In genomic region chr2:62645475-62645874, GRCm38 (mm10) we compare ENCODE assay signal across 8 mouse cellular contexts. TPM values are rescaled to one million over a fixed set of nuclear protein-coding genes. Genes with fewer than 3 reads are reported as not detected.
DNase-seq lines count a peak whose midpoint lies in the region; ATAC-seq and TF ChIP-seq lines count a peak whose summit lies in the region.

No protein-coding gene starts in this region.

- H3K4me1 ChIP-seq in bone marrow, adult 2 months (ENCODE audit: control insufficient read depth, insufficient read depth, low read length): no peaks in the 10 kb centered on the region
- H3K4me1 ChIP-seq in kidney, embryonic 14.5 days (ENCODE audit: control insufficient read depth, insufficient read depth, low read length): peaks cover 3% of the 10 kb centered on the region; the same call in 1 of the 2 replicates

- WGBS in bone marrow, adult 2 months: 7% methylated on average over 12 of the region's 12 CpGs
- WGBS in kidney, embryonic 14.5 days: 33% methylated on average over 12 of the region's 12 CpGs

- DNase-seq in CD4-positive helper T cell, adult 2 months (ENCODE audit: low read depth, low spot score): peak; percentile 55
- DNase-seq in heart, adult 8-10 months (ENCODE audit: low spot score): peak; percentile 11
- DNase-seq in lung, postnatal 36 days: peak; percentile 32
- DNase-seq in spleen, postnatal 4 days (ENCODE audit: low spot score in 2 of 2): peak; percentile 16 to 71
- no peak for DNase-seq in cerebellum, postnatal 10 days
- no peak for DNase-seq in right cerebral cortex, postnatal 10 days (ENCODE audit: low spot score in 2 of 2)

- H3K27me3 ChIP-seq in kidney, embryonic 14.5 days (ENCODE audit: control insufficient read depth, insufficient read depth, low read length): no peaks in the 10 kb centered on the region

- H3K36me3 ChIP-seq in kidney, embryonic 14.5 days (ENCODE audit: control insufficient read depth, insufficient read depth, low read length): no peaks in the 10 kb centered on the region

- peak overlapping the region; percentile 60 for H3K9ac ChIP-seq in kidney, embryonic 14.5 days (ENCODE audit: low read depth, low read length)

- peak overlapping the region; percentile 75 for H3K4me2 ChIP-seq in kidney, embryonic 14.5 days (replicated peaks; ENCODE audit: low read depth, low read length)

- no peak for TF ChIP-seq CTCF in bone marrow, adult 2 months (IDR thresholded peaks at IDR 0.05; ENCODE audit: control insufficient read depth, insufficient read depth, low read length)

- TF ChIP-seq POLR2A in bone marrow, adult 2 months (IDR thresholded peaks at IDR 0.05; ENCODE audit: borderline replicate concordance, control insufficient read depth, low read depth, low read length): no peak

- ATAC-seq in kidney, embryonic 14.5 days (ENCODE audit: low FRiP score, low TSS enrichment): peak; percentile 41; the same call in 1 of the 2 replicates

- H3K27ac ChIP-seq in bone marrow, adult 2 months (ENCODE audit: control insufficient read depth, insufficient read depth, low read depth, low read length, poor library complexity): peak overlapping the region; percentile 92
- H3K27ac ChIP-seq in kidney, embryonic 14.5 days (ENCODE audit: low read depth, low read length): no peak overlapping the region

- no peaks in the 10 kb centered on the region for H3K9me3 ChIP-seq in kidney, embryonic 14.5 days (ENCODE audit: control insufficient read depth, low read length)

- H3K4me3 ChIP-seq in bone marrow, adult 2 months (replicated peaks; ENCODE audit: control insufficient read depth, low read depth, low read length): peak overlapping the region; percentile 71
- H3K4me3 ChIP-seq in kidney, embryonic 14.5 days (ENCODE audit: low read length): peak overlapping the region; percentile 57

RNA-seq across cellular contexts. Expression of gene Ifih1, which starts 0.6 kb away (rescaled TPM):
- polyA plus RNA-seq in bone marrow, adult 2 months (2011; ENCODE audit: insufficient read depth, insufficient read length, low replicate concordance, missing spikeins): 7.0 and 8.2 TPM in 2 replicates
- 1 to 10 TPM; 4.7 to 8.1 (median 6.3) TPM for total RNA-seq in heart, adult 8-10 months (2022)
- polyA plus RNA-seq in kidney, embryonic 14.5 days (2014; fragmentation: Nextera tagmentation; extraction: Ambion mirVana): 1.8 and 3.1 TPM in 2 replicates

RNA-seq across cellular contexts. Expression of gene Gca, which starts 18.6 kb away (rescaled TPM):
- polyA plus RNA-seq in bone marrow, adult 2 months (2011; ENCODE audit: insufficient read depth, insufficient read length, low replicate concordance, missing spikeins): 5.8 and 17.3 TPM in 2 replicates
- 10 to 100 TPM; 19.5 to 37.3 (median 27.3) TPM for total RNA-seq in heart, adult 8-10 months (2022)
- 15.3 and 20.6 TPM in 2 replicates for polyA plus RNA-seq in kidney, embryonic 14.5 days (2014; fragmentation: Nextera tagmentation; extraction: Ambion mirVana)

Comparison
In these comparisons a context has a peak if more than half of its experiments do, and no peak if none do; other contexts are left out.
1. DNase-seq: peak in CD4-positive helper T cell, adult 2 months (single experiment), heart, adult 8-10 months (single experiment), lung, postnatal 36 days (single experiment) and spleen, postnatal 4 days (2 of 2); none in cerebellum, postnatal 10 days (0 of 2) and right cerebral cortex, postnatal 10 days (0 of 2).